Mouse (Mus musculus): ENCODE results near the gene Ankfn1.

DNA sequence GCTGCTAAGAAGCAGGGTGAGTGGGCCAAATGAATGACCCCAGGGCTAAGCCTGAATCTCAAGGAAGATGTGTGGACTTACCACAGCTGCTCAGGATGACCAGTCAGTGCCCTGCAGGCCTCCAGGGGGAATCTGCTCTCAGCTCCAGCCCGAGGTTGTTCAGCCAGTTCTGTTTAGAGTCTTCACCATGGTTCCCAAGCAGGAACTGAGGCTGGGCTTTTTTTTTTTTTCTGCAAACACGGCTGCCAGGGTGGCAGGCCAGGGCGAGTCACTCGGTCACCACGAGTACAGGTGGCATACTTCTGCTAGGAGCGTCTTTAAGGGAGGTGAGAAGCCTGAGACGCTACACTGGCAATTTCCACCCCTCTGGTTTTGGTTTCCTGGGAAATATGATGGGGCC is 43.9 kb downstream of the Ankfn1 start:
- no peak for TF ChIP-seq POLR2A (IDR thresholded peaks at IDR 0.05; ENCODE audit: extremely low read depth, insufficient read depth, low read length)
- no peak for TF ChIP-seq CTCF (IDR thresholded peaks at IDR 0.05; ENCODE audit: extremely low read depth, insufficient read depth, low read length)
